Mouse (Mus musculus) heart, postnatal 0 days (tissue): ENCODE results near the gene Nt5c2.

Experiments
- CTCF ChIP-seq: IDR thresholded peaks from 2 replicates; pipeline ENCODE4 v1.5.1; 2016; ENCODE audit warnings: antibody characterized with exemption, control low read depth, low read depth
- EP300 ChIP-seq: IDR thresholded peaks from 2 replicates; pipeline ENCODE4 v1.6.1; 2016; ENCODE audit warnings: antibody characterized with exemption, low read depth

GRCm38 (mm10) chr19:46981462-46981861 is 33.5 kb downstream of the Nt5c2 start:
- TF ChIP-seq CTCF: no peak
- no peak for TF ChIP-seq EP300
